Comparison of ENCODE assay signal across 20 mouse cellular contexts in the genomic region with DNA sequence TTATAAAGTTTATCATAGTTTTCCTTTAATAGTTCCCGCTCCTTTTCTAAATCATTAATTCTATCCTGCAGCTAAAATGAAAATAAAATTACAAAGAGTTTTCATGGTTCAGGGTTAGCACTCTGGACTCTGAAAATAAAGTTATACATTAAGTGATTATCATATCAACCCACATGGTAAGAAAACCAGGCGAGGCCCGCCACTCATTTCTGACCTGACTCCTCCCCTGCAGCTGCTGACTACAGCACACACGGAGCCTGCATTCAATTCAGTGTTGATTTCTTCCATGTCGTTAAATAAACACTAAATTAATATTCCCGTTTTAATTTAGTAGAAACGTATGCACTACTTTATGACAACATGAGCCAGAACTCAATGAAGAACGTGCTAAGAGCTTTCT.
"Had no signal": no experiment of that assay in that cellular context is flagged by ENCODE, and none has a peak within 500 bp of the region (broad histone marks: within the 10 kb centered on the region; RNA-seq: fewer than 3 reads in every experiment).

No protein-coding gene starts in this region.

- H3K9me3 ChIP-seq: megakaryocyte, embryonic 14.5 days; midbrain, embryonic 10.5 days; midbrain, embryonic 12.5 days; neural tube, embryonic 13.5 days; neural tube, embryonic 15.5 days had no signal

- H3K27ac ChIP-seq: midbrain, embryonic 10.5 days; midbrain, embryonic 12.5 days; neural tube, embryonic 13.5 days; neural tube, embryonic 15.5 days had no signal

- H3K36me3 ChIP-seq: midbrain, embryonic 12.5 days; neural tube, embryonic 15.5 days had no signal

- ATAC-seq: midbrain, embryonic 16.5 days had no signal

- H3K27me3 ChIP-seq: megakaryocyte, embryonic 14.5 days; midbrain, embryonic 12.5 days; neural tube, embryonic 13.5 days; neural tube, embryonic 15.5 days had no signal

- H3K4me2 ChIP-seq: lung, embryonic 14.5 days; midbrain, embryonic 12.5 days; neural tube, embryonic 13.5 days; neural tube, embryonic 15.5 days had no signal

- H3K9ac ChIP-seq: lung, embryonic 14.5 days; midbrain, embryonic 12.5 days; neural tube, embryonic 13.5 days; neural tube, embryonic 15.5 days had no signal

- H3K4me3 ChIP-seq: megakaryocyte, embryonic 14.5 days; midbrain, embryonic 10.5 days; midbrain, embryonic 12.5 days; myocyte; neural tube, embryonic 13.5 days; neural tube, embryonic 15.5 days had no signal

- DNase-seq: lung, adult 18-20 months; lung, embryonic 14.5 days; lung, postnatal 10 days; lung, postnatal 4 days; midbrain, embryonic 14.5 days; retina, postnatal 1 day; right cerebral cortex, adult 18-20 months; right cerebral cortex, postnatal 25 days; right cerebral cortex, postnatal 4 days; spleen, adult 18-20 months; thymus, adult 18-20 months; thymus, postnatal 14 days; thymus, postnatal 36 days had no signal

- H3K4me1 ChIP-seq: midbrain, embryonic 10.5 days; midbrain, embryonic 12.5 days; neural tube, embryonic 13.5 days; neural tube, embryonic 15.5 days had no signal
